Mouse (Mus musculus): ENCODE data around the gene Ccdc12.

DNA sequence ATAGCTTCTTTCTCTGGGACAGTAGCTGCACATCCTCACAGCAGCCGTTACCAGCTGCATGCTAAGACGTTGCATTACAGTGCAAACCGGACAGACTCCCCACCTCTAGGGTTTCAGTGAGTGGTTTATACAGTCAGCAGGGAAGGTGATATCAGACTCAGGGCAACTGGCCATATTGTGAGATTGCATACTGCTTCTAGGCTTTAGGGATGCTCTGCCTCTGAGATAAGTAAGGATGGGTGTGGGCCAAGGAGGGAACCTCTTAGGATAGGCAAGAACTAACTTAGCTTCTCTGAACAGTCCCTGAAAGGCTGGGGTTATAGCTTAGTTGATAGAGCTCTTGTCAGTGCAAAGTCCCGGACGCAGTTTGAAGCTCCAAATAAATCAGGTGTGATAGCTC lies 13.5 kb downstream of the Ccdc12 start:
- no peak for TF ChIP-seq CTCF (IDR thresholded peaks at IDR 0.05; ENCODE audit: borderline replicate concordance, insufficient read depth, low read length)
- TF ChIP-seq POLR2A (IDR thresholded peaks at IDR 0.05; ENCODE audit: low read depth, low read length) = no peak
